Mouse (Mus musculus): ENCODE data around the gene Atxn7l1. TPM values are rescaled to one million over a fixed set of nuclear protein-coding genes. Genes with fewer than 3 reads are reported as not detected.

Atxn7l1 gene
- polyA plus RNA-seq, 1 experiment from 2014 or later = 18.7 TPM

- no peaks in the 10 kb centered on the region for H3K36me3 ChIP-seq (ENCODE audit: control insufficient read depth, insufficient read depth, low read length)
- H3K4me1 ChIP-seq (ENCODE audit: control insufficient read depth, insufficient read depth, low read depth, low read length) = peaks cover 16% of the 10 kb centered on the region
- WGBS = 54% methylated on average over 8 of the region's 8 CpGs
- no peak overlapping the region for H3K27ac ChIP-seq (ENCODE audit: low read depth, low read length)
- H3K4me3 ChIP-seq (ENCODE audit: low read length) = no peak overlapping the region
- H3K4me2 ChIP-seq (ENCODE audit: low read length) = no peak overlapping the region
- H3K27me3 ChIP-seq (replicated peaks; ENCODE audit: control insufficient read depth, insufficient read depth, low read length) = no peaks in the 10 kb centered on the region
- H3K9me3 ChIP-seq (ENCODE audit: control insufficient read depth, low read length) = no peaks in the 10 kb centered on the region
- H3K9ac ChIP-seq (ENCODE audit: low read depth, low read length) = no peak overlapping the region
- no peak for ATAC-seq
Observed at GRCm38 (mm10) chr12:33144456-33144855, 3.0 kb upstream of the Atxn7l1 start.

DNA sequence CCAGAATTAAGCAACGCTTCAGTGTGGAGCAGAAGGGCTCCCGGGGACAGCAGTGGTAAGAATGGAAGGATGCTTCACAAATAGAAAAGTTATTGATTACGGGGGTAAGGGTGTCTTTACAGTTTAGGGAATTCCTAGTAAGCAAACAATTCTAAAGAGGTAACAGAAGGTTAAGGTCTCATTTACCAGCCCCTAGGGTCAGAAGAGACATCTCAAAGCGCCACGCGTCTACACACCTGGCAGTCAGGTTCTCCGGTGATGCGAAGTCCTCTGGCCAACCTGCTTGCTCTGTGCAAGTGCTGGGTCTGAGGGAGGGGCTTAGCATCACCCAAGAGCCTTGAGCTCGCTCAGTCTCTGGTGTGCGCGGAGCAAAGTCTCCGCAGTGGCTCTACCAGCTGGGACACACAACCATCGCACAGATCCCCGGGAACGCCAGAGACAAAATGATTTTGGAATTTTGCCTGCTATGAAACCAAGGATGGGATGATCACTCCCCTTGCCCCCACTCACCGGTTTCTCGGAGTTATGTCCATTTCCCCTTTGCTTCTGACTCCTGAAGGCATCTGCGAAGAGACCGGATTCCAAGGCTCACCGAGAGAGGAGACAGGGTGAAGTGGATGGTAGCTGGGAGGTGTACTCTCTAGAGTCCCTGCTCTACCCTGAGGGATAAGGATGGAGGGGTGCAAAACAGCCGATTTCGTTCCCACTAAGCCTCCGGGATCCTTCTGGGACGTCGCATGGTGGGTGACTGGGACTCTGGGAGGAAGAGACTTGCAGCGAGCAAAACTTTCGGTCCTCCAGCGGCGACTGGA, 665 bp upstream of the Atxn7l1 start:
- H3K9me3 ChIP-seq (ENCODE audit: control insufficient read depth, low read length) = no peaks in the 10 kb centered on the region
- peak overlapping the region; percentile 85 for H3K4me2 ChIP-seq (ENCODE audit: low read length)
- no peaks in the 10 kb centered on the region for H3K27me3 ChIP-seq (replicated peaks; ENCODE audit: control insufficient read depth, insufficient read depth, low read length)
- peak overlapping the region; percentile 63 for H3K9ac ChIP-seq (ENCODE audit: low read depth, low read length)
- H3K27ac ChIP-seq (ENCODE audit: low read depth, low read length) = no peak overlapping the region
- WGBS = 6% methylated on average over 29 of the region's 29 CpGs
- peaks cover 23% of the 10 kb centered on the region for H3K4me1 ChIP-seq (ENCODE audit: control insufficient read depth, insufficient read depth, low read depth, low read length)
- ATAC-seq = peak; percentile 76
- no peaks in the 10 kb centered on the region for H3K36me3 ChIP-seq (ENCODE audit: control insufficient read depth, insufficient read depth, low read length)
- H3K4me3 ChIP-seq (ENCODE audit: low read length) = peak overlapping the region; percentile 67

- WGBS = 92% methylated on average over 16 of the region's 16 CpGs
- Histone ChIP-seq H3K27ac (ENCODE audit: low read depth, low read length) (no peak overlapping the region), H3K9me3 (ENCODE audit: control insufficient read depth, low read length) (no peaks in the 10 kb centered on the region), H3K4me3 (ENCODE audit: low read length) (no peak overlapping the region), H3K36me3 (ENCODE audit: control insufficient read depth, insufficient read depth, low read length) (peaks cover 2% of the 10 kb centered on the region; the same call in 1 of the 2 replicates), H3K9ac (ENCODE audit: low read depth, low read length) (no peak overlapping the region), H3K4me1 (ENCODE audit: control insufficient read depth, insufficient read depth, low read depth, low read length) (peaks cover 23% of the 10 kb centered on the region), H3K4me2 (ENCODE audit: low read length) (peak overlapping the region; percentile 85), H3K27me3 (replicated peaks; ENCODE audit: control insufficient read depth, insufficient read depth, low read length) (no peaks in the 10 kb centered on the region)
- ATAC-seq = no peak
Observed at GRCm38 (mm10) chr12:33149544-33150190, 2.2 kb downstream of the Atxn7l1 start.

DNA sequence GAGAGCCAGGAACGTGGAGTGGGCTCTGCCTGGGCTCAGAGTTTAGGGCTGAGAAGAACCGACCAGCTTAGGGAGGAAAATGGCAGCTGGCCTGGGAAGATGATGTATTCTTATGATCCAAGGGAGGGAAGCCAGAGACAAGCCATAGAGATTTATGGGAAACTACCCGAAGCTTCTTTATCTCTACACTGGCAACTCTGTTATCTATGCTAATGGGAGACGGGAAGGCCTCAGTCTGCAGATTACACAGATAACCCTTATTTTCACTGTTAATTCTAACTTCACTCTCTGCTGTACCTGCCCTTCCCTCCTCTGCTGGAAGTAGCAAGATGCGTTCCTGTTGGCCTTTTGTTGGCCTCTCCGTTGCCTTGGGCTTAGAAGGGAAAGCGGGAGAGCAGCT, 5.6 kb downstream of the Atxn7l1 start:
- Histone ChIP-seq H3K36me3 (ENCODE audit: control insufficient read depth, insufficient read depth, low read length) (peaks cover 2% of the 10 kb centered on the region; the same call in 1 of the 2 replicates), H3K27me3 (replicated peaks; ENCODE audit: control insufficient read depth, insufficient read depth, low read length) (no peaks in the 10 kb centered on the region), H3K27ac (ENCODE audit: low read depth, low read length) (no peak overlapping the region), H3K9me3 (ENCODE audit: control insufficient read depth, low read length) (no peaks in the 10 kb centered on the region), H3K4me3 (ENCODE audit: low read length) (no peak overlapping the region), H3K4me2 (ENCODE audit: low read length) (no peak overlapping the region), H3K9ac (ENCODE audit: low read depth, low read length) (no peak overlapping the region), H3K4me1 (ENCODE audit: control insufficient read depth, insufficient read depth, low read depth, low read length) (peaks cover 21% of the 10 kb centered on the region)
- no peak for ATAC-seq
- WGBS = 81% methylated on average over 7 of the region's 7 CpGs

DNA sequence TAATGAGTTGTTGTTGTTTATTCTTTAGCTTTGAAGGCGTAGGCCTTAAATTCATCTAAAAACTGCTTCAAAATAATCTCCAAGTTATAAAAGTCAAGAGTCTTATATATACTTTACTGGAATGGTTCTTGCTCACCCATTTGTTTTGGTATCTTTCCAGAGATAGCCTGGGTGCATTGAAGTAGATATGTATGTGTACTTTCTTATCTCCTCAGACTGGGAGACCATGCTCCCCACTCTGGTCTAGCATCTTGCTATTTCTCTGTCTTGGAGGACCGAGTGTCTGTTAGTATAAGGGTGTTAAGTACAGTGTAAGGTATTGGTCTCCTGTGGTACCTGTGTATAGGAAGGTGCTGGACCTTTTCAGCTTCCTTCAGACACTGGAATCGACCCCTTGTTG, 6.4 kb downstream of the Atxn7l1 start:
- no peak for ATAC-seq
- H3K9me3 ChIP-seq (ENCODE audit: control insufficient read depth, low read length) = no peaks in the 10 kb centered on the region
- H3K4me1 ChIP-seq (ENCODE audit: control insufficient read depth, insufficient read depth, low read depth, low read length) = peaks cover 17% of the 10 kb centered on the region
- no peak overlapping the region for H3K27ac ChIP-seq (ENCODE audit: low read depth, low read length)
- peaks cover 2% of the 10 kb centered on the region; the same call in 1 of the 2 replicates for H3K36me3 ChIP-seq (ENCODE audit: control insufficient read depth, insufficient read depth, low read length)
- H3K9ac ChIP-seq (ENCODE audit: low read depth, low read length) = no peak overlapping the region
- H3K4me2 ChIP-seq (ENCODE audit: low read length) = no peak overlapping the region
- 93% methylated on average over 3 of the region's 3 CpGs for WGBS
- H3K27me3 ChIP-seq (replicated peaks; ENCODE audit: control insufficient read depth, insufficient read depth, low read length) = no peaks in the 10 kb centered on the region
- no peak overlapping the region for H3K4me3 ChIP-seq (ENCODE audit: low read length)

DNA sequence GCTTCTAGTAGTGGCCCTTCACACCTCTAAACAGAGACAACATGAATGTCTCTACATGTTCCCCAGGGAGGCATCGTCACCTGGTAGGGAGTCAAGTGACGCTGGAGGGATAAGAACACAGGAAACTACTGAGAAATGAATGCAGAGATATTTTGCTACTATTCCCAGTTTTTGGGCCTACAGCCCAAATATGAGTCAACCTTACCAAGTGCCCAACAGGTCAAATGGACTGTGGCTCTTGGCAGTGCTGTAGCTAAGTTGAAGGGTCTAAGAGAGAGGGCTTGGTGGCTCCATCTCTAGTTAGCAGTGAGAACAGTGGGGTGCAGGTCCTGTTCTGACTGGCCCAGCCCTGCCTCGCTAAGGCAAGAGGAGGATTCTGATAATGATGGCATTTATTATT, 7.2 kb downstream of the Atxn7l1 start:
- Histone ChIP-seq H3K27me3 (replicated peaks; ENCODE audit: control insufficient read depth, insufficient read depth, low read length) (no peaks in the 10 kb centered on the region), H3K9me3 (ENCODE audit: control insufficient read depth, low read length) (no peaks in the 10 kb centered on the region), H3K36me3 (ENCODE audit: control insufficient read depth, insufficient read depth, low read length) (peaks cover 2% of the 10 kb centered on the region; the same call in 1 of the 2 replicates), H3K4me3 (ENCODE audit: low read length) (no peak overlapping the region), H3K9ac (ENCODE audit: low read depth, low read length) (no peak overlapping the region), H3K4me2 (ENCODE audit: low read length) (no peak overlapping the region), H3K4me1 (ENCODE audit: control insufficient read depth, insufficient read depth, low read depth, low read length) (peaks cover 8% of the 10 kb centered on the region), H3K27ac (ENCODE audit: low read depth, low read length) (no peak overlapping the region)
- WGBS = 82% methylated on average over 3 of the region's 3 CpGs
- ATAC-seq = no peak

DNA sequence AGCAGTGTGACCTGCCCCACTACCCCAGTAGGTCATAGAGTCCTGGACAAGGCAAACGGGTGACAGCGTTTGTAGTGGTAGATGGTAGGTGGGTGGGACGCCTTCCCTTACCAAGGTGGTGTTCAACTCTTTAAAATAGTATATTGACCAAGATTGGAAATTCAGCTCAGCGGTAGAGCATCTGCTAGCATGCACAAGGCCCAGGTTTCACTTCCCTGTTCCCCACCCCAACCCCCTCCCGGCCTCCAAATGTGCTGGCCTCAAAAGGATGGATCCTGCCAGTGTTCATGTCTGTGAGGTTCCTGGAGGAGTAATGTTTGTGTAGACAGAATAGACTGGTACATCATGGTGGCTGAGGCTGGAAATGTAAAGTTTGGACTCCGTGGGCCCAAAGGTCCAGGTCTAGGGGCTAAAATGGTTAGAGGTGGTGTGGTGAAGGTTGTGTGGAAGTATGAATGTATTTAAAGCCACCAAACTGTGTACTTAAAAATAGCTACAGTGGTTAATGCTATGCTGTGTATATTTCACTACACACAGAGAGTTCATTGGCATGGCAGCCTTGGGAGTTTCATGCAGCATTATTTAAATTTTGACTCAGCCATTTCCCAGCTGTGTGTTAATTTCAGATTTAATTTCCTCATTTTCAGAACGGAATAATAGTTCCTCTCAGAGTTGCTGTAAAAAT, 9.0 kb downstream of the Atxn7l1 start:
- 85% methylated on average over 7 of the region's 7 CpGs for WGBS
- H3K9me3 ChIP-seq (ENCODE audit: control insufficient read depth, low read length) = no peaks in the 10 kb centered on the region
- H3K27ac ChIP-seq (ENCODE audit: low read depth, low read length) = no peak overlapping the region
- H3K4me1 ChIP-seq (ENCODE audit: control insufficient read depth, insufficient read depth, low read depth, low read length) = peaks cover 4% of the 10 kb centered on the region; the same call in 1 of the 2 replicates
- no peak for ATAC-seq
- H3K9ac ChIP-seq (ENCODE audit: low read depth, low read length) = no peak overlapping the region
- peaks cover 2% of the 10 kb centered on the region; the same call in 1 of the 2 replicates for H3K36me3 ChIP-seq (ENCODE audit: control insufficient read depth, insufficient read depth, low read length)
- H3K4me3 ChIP-seq (ENCODE audit: low read length) = no peak overlapping the region
- H3K27me3 ChIP-seq (replicated peaks; ENCODE audit: control insufficient read depth, insufficient read depth, low read length) = no peaks in the 10 kb centered on the region
- H3K4me2 ChIP-seq (ENCODE audit: low read length) = no peak overlapping the region

DNA sequence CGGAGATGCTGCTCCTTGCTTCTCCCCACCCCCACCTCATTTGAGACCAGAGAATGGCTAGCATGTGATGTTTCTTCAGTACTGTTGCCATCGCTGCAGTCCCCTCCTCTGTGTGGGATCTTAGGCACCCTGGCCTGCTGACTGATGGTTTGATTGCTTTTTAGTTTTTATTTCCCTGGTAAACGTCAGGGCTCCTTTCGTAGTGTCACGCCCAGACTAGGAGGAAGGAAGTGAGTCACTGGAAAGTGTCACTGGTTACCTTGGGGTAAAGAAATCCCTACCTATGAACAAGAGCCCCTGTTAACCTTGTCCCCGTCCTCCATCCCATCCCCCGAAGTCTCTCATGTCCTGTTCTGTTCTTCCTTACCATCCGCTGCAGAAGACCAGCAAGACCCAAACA, 10.8 kb downstream of the Atxn7l1 start:
- Histone ChIP-seq H3K9ac (ENCODE audit: low read depth, low read length) (no peak overlapping the region), H3K4me2 (ENCODE audit: low read length) (no peak overlapping the region), H3K27ac (ENCODE audit: low read depth, low read length) (no peak overlapping the region), H3K27me3 (replicated peaks; ENCODE audit: control insufficient read depth, insufficient read depth, low read length) (no peaks in the 10 kb centered on the region), H3K36me3 (ENCODE audit: control insufficient read depth, insufficient read depth, low read length) (peaks cover 2% of the 10 kb centered on the region; the same call in 1 of the 2 replicates), H3K4me1 (ENCODE audit: control insufficient read depth, insufficient read depth, low read depth, low read length) (peaks cover 10% of the 10 kb centered on the region), H3K9me3 (ENCODE audit: control insufficient read depth, low read length) (no peaks in the 10 kb centered on the region), H3K4me3 (ENCODE audit: low read length) (no peak overlapping the region)
- ATAC-seq = no peak
- WGBS = 87% methylated on average over 8 of the region's 8 CpGs

DNA sequence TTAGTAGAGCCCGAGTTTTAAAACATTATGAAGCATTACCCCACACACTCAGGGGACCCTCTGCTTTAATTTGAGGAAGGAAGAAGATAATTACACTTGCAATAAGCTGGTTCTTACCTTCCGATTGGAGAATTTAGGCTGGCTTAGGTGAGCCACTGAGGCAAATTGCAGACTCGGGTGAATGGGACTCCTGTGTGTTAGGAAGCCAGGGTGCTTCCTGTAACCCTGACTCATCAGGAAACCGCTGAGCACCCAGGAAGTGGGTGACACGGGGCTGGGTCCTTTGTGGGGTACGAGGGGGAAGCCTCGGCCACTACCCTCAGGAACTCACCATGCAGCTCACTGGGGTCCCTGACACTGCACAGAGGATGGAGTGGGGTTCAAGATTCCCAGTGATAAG, 12.9 kb downstream of the Atxn7l1 start:
- ATAC-seq = no peak
- H3K27me3 ChIP-seq (replicated peaks; ENCODE audit: control insufficient read depth, insufficient read depth, low read length) = no peaks in the 10 kb centered on the region
- H3K9ac ChIP-seq (ENCODE audit: low read depth, low read length) = no peak overlapping the region
- H3K27ac ChIP-seq (ENCODE audit: low read depth, low read length) = no peak overlapping the region
- no peak overlapping the region for H3K4me2 ChIP-seq (ENCODE audit: low read length)
- H3K36me3 ChIP-seq (ENCODE audit: control insufficient read depth, insufficient read depth, low read length) = no peaks in the 10 kb centered on the region
- WGBS = 81% methylated on average over 7 of the region's 7 CpGs
- peaks cover 10% of the 10 kb centered on the region for H3K4me1 ChIP-seq (ENCODE audit: control insufficient read depth, insufficient read depth, low read depth, low read length)
- H3K9me3 ChIP-seq (ENCODE audit: control insufficient read depth, low read length) = no peaks in the 10 kb centered on the region
- H3K4me3 ChIP-seq (ENCODE audit: low read length) = no peak overlapping the region

Data from hindbrain, embryonic 16.5 days (tissue).